Mouse (Mus musculus): ENCODE data around the gene Nrd1.

Gene Nrd1

GRCm38 (mm10) chr4:108999999-109000950, at the start of gene Nrd1:
Gene Nrd1, plus strand, starts transcription at chr4:109000655.
- DNase-seq (ENCODE audit: low spot score in 2 of 2) = peak; percentile 96 to 99

- no peak for DNase-seq (ENCODE audit: low spot score in 2 of 2)
These were observed 48.8 kb upstream of the Nrd1 start for GRCm38 (mm10) chr4:108951663-108952062.

GRCm38 (mm10) chr4:108959696-108960095, 40.8 kb upstream of the Nrd1 start:
- DNase-seq (ENCODE audit: low spot score in 2 of 2) = no peak

- no peak for DNase-seq (ENCODE audit: low spot score in 2 of 2)
These were observed 39.6 kb upstream of the Nrd1 start for GRCm38 (mm10) chr4:108960619-108961460.

- DNase-seq (ENCODE audit: low spot score in 2 of 2) = no peak
These were observed 37.4 kb upstream of the Nrd1 start for GRCm38 (mm10) chr4:108963017-108963416.

GRCm38 (mm10) chr4:108969517-108969916, 30.9 kb upstream of the Nrd1 start:
- no peak for DNase-seq (ENCODE audit: low spot score in 2 of 2)

- no peak for DNase-seq (ENCODE audit: low spot score in 2 of 2)
These were observed 29.4 kb upstream of the Nrd1 start for GRCm38 (mm10) chr4:108971054-108971453.

- DNase-seq (ENCODE audit: low spot score in 2 of 2) = peak in 1 of 2 experiments; percentile 45
These were observed 23.9 kb upstream of the Nrd1 start for GRCm38 (mm10) chr4:108976458-108977071.

GRCm38 (mm10) chr4:108986833-108987472, 13.5 kb upstream of the Nrd1 start:
- no peak for DNase-seq (ENCODE audit: low spot score in 2 of 2)

GRCm38 (mm10) chr4:108987473-108987842, 13.0 kb upstream of the Nrd1 start:
- DNase-seq (ENCODE audit: low spot score in 2 of 2) = no peak

- DNase-seq (ENCODE audit: low spot score in 2 of 2) = no peak
These were observed 11.0 kb upstream of the Nrd1 start for GRCm38 (mm10) chr4:108989430-108989829.

GRCm38 (mm10) chr4:108990032-108990431, 10.4 kb upstream of the Nrd1 start:
- DNase-seq (ENCODE audit: low spot score in 2 of 2) = peak in 1 of 2 experiments; percentile 27

- no peak for DNase-seq (ENCODE audit: low spot score in 2 of 2)
These were observed 9.9 kb upstream of the Nrd1 start for GRCm38 (mm10) chr4:108990571-108990970.

- no peak for DNase-seq (ENCODE audit: low spot score in 2 of 2)
These were observed 8.6 kb upstream of the Nrd1 start for GRCm38 (mm10) chr4:108991811-108992210.

- DNase-seq (ENCODE audit: low spot score in 2 of 2) = no peak
These were observed 7.5 kb upstream of the Nrd1 start for GRCm38 (mm10) chr4:108992978-108993377.

- no peak for DNase-seq (ENCODE audit: low spot score in 2 of 2)
These were observed 506 bp downstream of the Nrd1 start for GRCm38 (mm10) chr4:109000961-109001360.

- no peak for DNase-seq (ENCODE audit: low spot score in 2 of 2)
These were observed 7.6 kb downstream of the Nrd1 start for GRCm38 (mm10) chr4:109008046-109008445.

- DNase-seq (ENCODE audit: low spot score in 2 of 2) = no peak
These were observed 13.6 kb downstream of the Nrd1 start for GRCm38 (mm10) chr4:109014091-109014490.

- no peak for DNase-seq (ENCODE audit: low spot score in 2 of 2)
These were observed 17.0 kb downstream of the Nrd1 start for GRCm38 (mm10) chr4:109017441-109017840.

- no peak for DNase-seq (ENCODE audit: low spot score in 2 of 2)
These were observed 18.8 kb downstream of the Nrd1 start for GRCm38 (mm10) chr4:109019301-109019700.

- DNase-seq (ENCODE audit: low spot score in 2 of 2) = no peak
These were observed 21.5 kb downstream of the Nrd1 start for GRCm38 (mm10) chr4:109021976-109022375.

GRCm38 (mm10) chr4:109025061-109025460, 24.6 kb downstream of the Nrd1 start:
- no peak for DNase-seq (ENCODE audit: low spot score in 2 of 2)
